Mouse (Mus musculus): ENCODE measurements around the gene Gm11096.
A peak's percentile ranks its signal among the peaks of the same experiment; 100 is the strongest.

The Gm11096 gene

DNA sequence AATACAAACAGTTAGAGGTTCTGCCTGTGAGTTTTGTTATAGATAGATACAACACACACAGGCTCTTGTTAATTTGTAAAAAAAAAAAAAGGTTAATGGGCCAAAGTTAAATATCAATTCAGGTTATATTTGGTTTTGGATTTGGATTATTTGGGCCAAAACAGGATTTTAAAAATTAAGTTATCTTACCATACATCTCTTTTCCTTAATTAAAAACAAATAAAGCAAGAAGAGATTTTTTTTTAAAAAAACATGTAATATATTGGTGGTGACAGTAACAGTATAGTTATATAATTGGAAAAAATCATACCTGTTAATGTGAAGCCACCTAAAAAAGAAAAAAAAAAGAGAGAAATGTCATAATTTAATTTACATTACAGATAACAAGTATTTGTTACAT, at the start of gene Gm11096:
TSS of gene Gm11096 (plus strand) at position 301 of the 400 bp plus-strand sequence.
- no peak for DNase-seq (ENCODE audit: extremely low read depth, low read depth)

GRCm38 (mm10) chr17:81393040-81393439, 48.5 kb upstream of the Gm11096 start:
- no peak for DNase-seq (ENCODE audit: extremely low read depth, low read depth)

- no peak for DNase-seq (ENCODE audit: extremely low read depth, low read depth)
Observed at GRCm38 (mm10) chr17:81394124-81394523, 47.4 kb upstream of the Gm11096 start.

- DNase-seq (ENCODE audit: extremely low read depth, low read depth), result no peak
Observed at GRCm38 (mm10) chr17:81397434-81397833, 44.1 kb upstream of the Gm11096 start.

GRCm38 (mm10) chr17:81400377-81400776, 41.2 kb upstream of the Gm11096 start:
- DNase-seq (ENCODE audit: extremely low read depth, low read depth), result no peak

GRCm38 (mm10) chr17:81402636-81403035, 38.9 kb upstream of the Gm11096 start:
- DNase-seq (ENCODE audit: extremely low read depth, low read depth), result no peak

- DNase-seq (ENCODE audit: extremely low read depth, low read depth), result no peak
Observed at GRCm38 (mm10) chr17:81403121-81403520, 38.4 kb upstream of the Gm11096 start.

DNA sequence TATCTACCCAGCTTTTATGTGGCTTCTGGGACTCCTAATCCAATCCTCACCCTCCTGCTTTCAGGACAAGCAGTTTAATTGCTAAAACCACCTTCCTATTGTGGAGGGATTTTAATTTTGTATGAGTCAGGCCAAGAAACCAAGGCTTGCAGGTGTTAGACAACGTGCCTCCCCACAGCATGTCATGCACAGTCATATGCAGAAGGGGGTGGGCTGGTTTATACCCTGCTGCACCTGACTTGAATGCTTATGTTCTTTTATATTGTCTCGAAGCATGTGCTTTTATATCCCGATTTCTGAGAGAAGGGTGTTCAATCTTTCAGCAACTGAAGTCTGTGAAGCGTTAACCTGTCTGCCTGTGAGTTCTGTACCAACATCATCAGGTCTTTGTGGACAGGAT, 37.3 kb upstream of the Gm11096 start:
- no peak for DNase-seq (ENCODE audit: extremely low read depth, low read depth)

DNA sequence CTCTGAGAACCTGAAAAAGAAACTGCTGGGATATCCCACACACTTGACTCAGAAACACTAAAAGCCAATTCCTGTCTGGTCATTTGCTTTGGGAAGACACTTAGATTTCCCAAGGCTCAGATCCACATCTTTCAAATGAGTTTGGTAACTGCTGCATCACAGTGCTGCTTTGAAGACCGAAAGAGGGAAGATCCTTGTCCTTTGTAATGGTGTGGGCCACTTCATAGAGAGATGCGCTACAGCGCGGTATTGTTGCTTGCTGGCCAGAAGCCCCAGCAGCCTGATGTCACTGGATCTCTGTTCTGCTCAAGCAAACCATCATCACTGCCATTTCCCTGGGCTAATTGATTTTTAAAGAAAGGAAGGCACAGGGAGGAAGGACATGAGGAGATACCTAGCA, 28.8 kb upstream of the Gm11096 start:
- no peak for DNase-seq (ENCODE audit: extremely low read depth, low read depth)

DNA sequence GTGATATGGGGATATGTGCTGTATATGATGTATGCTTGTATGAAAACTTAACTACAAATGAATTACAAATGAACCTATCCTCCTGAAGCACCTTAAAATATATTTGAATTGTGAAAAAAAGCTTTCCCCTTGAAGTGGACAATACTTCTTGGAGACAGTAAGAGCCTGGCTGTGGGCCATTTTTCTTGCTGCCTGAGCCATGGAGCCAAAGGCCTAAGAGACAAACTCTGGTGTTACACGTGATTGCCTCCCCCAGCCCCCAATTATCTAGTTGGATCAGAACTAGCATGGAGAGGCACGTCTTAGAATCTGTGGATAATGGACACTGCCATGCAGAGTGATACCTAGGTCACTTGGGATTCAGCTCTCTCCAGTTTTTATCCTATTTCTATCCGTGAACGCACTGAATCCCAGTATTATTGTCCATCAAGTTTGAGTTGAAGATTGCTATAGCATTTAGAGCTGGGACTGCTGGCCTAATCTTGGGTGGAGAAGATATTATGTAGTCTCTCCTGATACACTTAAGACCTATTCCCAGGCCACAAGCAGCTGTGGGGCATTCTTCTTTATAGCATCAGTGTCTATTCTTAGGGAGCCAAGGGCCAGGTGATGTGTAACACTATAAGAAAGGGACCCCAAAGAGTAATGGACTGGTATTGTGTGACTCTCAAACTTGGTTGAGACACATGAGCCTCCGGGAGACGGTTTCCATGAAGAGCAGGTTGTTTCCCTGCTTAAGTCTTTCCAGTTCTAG, 25.0 kb upstream of the Gm11096 start:
- no peak for DNase-seq (ENCODE audit: extremely low read depth, low read depth)

- DNase-seq (ENCODE audit: extremely low read depth, low read depth), result no peak
Observed at GRCm38 (mm10) chr17:81419802-81420459, 21.6 kb upstream of the Gm11096 start.

DNA sequence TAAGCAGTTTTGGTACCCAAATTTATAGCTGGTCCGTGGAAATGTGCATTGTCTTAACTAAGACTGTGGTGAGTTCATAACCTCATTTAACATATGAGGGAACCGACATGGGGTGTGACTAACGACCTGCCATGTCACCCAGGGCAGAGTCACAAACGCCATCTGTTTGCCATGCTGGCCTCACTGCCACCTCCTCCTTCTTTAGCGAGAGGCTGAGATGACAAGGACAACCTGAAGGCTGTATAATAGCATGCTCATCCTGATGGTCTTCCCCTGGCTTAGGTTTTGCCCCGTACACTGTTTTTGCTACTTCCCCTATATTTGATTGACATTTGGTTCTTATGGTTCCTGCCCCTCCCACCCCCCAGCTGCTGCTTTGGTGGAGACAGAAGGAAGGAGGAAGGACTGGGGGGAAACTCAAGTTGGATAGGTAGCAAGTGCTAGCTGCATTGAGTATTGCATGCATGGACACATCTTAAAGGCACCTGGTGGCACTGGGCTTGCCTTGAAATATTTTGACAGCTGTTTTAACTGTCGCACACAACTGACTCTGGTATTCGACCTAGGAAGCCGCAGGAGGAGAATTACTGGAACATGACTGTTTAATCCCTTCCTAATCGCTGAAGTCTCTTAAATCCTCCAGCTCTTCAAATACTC, 17.2 kb upstream of the Gm11096 start:
- peak; percentile 19 for DNase-seq (ENCODE audit: extremely low read depth, low read depth)

- DNase-seq (ENCODE audit: extremely low read depth, low read depth), result no peak
Observed at GRCm38 (mm10) chr17:81427245-81427644, 14.3 kb upstream of the Gm11096 start.

- DNase-seq (ENCODE audit: extremely low read depth, low read depth), result no peak
Observed at GRCm38 (mm10) chr17:81432733-81433132, 8.8 kb upstream of the Gm11096 start.

DNA sequence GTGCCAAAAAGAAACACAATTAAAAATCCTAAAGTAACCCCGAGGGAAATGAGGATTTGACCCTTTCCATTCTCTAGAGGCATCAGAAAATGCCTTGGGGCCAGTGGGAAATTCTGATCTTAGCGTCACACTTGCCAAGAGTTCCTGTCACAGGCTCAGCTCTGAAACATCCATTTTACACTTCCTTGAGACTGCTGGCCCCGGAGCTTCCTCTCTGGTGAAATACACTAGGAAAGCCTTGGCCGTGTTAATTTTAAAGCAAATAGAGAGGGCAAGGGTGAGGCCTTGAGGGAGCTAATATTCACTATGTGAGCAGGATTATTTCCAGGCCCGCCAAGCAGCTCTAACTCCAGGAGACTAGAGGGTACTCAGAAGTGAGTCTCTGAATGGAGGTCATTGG, 8.4 kb upstream of the Gm11096 start:
- DNase-seq (ENCODE audit: extremely low read depth, low read depth), result no peak

DNA sequence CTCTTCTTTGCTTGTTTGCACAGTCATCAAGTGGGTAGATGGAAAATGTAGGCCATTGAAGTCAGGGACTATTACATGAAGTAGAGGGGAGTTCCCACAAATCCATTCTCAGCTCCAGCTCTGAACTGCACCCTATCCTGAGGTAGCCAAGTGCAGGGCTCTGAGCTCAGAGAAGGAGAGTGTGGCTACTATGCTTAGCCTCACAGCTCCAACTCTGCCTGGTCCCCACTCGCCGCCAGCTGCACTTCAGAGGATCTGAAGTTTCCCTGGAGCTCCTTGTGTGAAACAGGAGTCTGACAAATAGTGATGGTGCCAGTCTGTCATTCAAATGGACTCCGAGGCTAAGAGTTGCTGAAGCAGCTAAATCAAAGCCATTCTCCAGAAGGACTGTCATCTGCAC, 13.7 kb downstream of the Gm11096 start:
- DNase-seq (ENCODE audit: extremely low read depth, low read depth), result no peak

GRCm38 (mm10) chr17:81455977-81456376, 14.4 kb downstream of the Gm11096 start:
- DNase-seq (ENCODE audit: extremely low read depth, low read depth), result no peak

DNA sequence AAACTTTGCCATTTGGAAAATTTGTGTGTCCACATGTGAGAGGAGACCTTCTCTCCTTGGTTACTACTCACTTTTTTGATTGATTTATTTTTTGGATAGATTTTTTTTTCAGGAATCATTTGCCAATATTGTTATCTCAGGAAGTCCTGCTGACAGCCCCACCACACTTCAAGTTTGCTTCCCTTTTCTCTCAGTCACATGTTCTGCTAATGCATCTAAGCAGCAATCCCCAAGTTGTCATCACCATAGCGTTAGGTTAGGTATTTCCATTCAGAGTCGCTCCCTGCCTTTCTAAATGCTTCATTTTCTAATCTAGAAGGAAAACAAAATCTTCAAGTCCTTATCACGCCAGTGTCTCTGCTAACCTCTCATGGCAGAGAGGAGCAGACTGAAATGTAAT, 17.8 kb downstream of the Gm11096 start:
- peak; percentile 7 for DNase-seq (ENCODE audit: extremely low read depth, low read depth)

DNA sequence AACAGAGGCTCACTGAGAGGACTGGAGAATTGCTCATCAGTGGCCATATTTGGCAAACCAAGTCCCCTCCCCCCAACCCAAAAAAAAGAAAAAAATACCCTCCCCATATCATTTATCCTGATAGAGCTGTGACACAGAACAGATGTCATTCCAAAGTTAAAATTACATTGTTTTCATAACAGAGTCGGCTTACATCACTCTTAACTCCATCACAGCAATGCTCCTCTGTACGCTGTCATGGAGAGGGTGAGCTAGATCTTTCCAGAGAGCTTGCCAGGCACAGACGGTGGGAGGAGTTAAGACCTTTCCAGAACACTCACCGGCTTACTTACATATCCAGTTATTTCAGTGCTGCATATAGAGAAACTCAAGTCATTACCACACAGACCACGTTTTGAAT, 27.4 kb downstream of the Gm11096 start:
- no peak for DNase-seq (ENCODE audit: extremely low read depth, low read depth)

DNA sequence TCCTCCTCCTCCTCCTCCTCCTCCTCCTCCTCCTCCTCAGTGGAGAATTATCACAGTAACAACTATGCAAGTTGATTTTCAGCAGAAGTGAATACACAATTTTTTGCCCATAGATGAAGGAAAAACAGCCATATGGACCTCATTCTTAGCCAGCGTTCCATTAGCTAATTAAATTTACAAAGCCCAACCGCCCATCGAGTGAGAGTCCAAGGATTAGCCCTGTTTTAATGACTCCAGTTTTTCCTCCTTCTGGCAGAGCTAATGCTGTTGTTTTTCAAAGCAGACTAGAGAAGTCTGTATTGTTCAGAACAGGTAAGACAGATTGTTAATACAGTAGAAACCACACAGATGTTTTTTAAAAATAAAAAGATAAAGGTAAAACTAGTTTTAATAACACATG, 31.8 kb downstream of the Gm11096 start:
- no peak for DNase-seq (ENCODE audit: extremely low read depth, low read depth)

GRCm38 (mm10) chr17:81477420-81477819, 35.9 kb downstream of the Gm11096 start:
- no peak for DNase-seq (ENCODE audit: extremely low read depth, low read depth)

DNA sequence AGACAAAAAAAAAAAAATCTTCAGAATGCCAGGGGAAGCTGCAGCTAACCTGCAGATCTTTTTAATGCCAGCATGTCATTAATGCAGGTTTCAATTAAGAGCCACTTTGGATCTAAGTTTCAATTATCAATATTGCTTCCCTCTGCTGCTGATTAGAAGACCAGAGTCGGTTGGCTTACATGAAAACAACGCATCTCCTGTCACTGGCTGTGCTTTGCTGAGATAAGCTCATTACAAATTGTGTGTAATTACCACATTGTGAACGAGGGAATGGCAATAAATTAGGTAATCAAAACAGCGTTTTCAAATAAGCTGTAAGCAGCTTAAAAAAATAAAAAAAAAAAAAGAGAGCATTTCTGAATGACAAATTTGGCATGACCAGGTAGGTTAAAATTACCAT, 38.2 kb downstream of the Gm11096 start:
- no peak for DNase-seq (ENCODE audit: extremely low read depth, low read depth)
